Mouse (Mus musculus): ENCODE results near the gene Xirp2. TPM values are rescaled to one million over a fixed set of nuclear protein-coding genes. Genes with fewer than 3 reads are reported as not detected.

Xirp2 gene
- polyA plus RNA-seq, 1 experiment = not detected

DNA sequence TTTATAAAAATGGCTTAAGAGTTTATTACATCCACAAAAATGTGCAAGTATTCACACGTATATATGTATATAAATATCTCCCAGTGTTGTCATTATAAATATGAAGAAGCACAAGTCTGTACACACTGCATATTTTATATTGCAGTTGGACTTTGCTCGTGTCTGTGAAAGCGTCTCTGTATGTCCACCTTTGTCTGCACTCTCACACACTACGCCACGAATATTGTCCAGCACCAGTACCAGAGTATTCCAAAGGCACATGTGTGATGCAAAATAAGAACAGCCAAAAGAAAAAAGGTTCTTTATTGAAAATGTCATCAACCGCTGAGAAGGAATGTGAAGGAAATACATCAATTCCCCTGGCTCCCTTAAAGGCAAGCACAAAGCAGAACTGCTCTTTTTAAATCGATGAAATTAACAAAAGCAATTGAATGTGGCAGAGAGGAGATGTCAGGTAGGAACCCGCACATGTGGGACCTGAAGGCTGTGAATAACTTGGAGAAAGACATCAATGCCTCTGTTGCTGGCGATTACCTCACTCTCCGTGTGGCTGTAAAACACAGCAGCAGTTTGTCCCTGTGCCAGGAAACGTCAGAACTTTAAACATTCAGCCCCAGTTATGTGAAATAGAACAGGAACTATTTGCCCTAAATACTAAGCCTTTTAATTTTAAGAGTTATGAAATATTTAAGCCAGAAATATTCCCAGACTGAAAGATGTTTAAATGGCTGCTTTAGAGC is 96.3 kb downstream of the Xirp2 start:
- WGBS = 36% methylated on average over 11 of the region's 11 CpGs
- no peak for DNase-seq (ENCODE audit: low read depth, low spot score)

DNA sequence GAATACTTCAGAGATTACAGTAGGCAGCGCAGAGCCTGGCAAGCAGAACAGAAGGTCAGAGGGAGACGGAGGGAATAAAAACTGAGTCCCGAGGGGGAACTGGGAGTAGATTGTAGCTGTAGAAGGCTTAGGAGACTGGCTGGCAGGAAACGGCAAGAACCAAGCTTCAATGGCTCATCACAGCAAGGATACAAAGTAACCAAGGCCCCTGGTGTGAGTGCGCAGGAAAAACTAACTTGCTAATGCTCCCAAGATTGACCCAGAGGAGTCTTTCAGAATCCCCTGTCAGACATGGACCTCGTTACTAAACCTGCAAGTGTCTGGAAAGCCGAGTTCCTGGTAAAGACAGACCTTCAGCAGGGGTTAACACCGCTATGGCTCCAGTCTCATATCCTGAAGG is 98.6 kb downstream of the Xirp2 start:
- DNase-seq (ENCODE audit: low read depth, low spot score) = no peak
- 73% methylated on average over 8 of the region's 8 CpGs for WGBS

DNA sequence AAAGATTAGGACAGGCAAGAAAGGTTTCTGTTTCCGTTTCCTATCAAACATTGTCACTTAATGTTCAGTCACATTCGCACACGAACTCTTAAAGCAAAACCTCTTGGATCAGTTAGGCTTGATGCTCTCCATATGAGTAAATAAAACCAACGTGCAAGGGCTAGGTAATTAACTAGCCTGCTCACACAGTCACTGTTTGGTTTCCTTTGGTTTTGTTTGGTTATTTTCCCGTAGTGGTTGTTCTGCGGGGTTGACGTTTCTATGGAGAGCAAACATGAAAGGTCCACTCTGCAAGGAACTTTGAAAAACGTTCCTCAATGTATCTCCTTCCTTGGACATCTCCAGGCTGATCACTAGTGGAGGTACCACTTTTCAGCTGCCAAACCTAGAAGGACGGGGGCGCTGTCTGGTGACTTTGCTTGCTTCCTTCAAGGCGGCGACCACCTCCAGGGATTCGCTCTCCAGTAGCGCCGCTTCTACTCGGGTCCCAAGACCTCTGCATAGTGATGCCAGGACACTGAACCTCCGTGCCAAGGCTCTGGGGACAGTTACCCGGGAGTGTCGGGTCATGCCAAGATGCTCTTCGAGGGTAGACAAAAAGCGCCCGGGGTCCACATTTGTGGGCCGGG is 119.2 kb downstream of the Xirp2 start:
- no peak for DNase-seq (ENCODE audit: low read depth, low spot score)
- 3% methylated on average over 23 of the region's 23 CpGs for WGBS

DNA sequence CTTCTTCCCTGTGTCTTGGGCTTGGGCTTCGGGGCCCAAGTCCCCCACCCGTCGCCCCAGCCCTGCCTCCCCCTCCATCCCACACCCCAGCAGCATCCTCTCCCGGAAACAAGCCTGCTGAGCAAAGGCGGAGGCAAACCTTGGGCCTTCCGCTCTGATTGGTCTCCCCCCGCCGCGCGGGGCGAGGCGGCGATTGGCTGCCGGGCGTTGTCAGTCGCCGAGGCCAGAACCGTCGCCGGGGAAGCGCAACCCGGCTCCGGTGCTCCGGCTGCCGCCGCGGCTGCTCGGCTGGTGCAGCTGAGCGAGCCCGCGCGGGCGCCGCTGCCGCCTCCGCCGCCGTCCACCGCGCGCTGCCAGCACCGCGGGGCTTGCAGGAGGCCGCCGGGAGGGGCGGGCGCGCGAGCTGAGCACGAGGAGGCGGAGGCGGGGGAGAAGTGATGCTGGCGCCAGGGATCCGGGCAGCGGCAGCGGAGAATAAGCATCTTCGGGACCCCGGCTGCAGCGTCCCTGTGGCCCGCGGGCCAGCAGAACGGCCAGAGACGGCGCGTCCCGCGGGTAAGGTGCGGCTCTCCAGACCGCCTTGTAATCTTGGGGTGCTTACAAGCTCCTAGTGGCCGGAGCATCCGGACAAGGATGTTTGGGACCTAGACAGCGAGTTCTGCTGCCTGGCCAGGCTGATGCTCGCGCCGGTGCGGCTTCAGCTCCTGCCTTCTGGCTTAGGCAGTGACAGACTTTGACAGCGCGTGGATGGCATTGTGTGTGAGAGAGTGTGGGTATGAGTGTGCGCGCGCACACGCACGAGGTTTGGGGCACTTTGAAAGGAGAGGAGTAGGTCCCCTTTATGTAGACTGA is 119.9 kb downstream of the Xirp2 start, which contains the start of gene B3galt1:
B3galt1 (plus strand) TSS at position 392 of the 852 bp plus-strand sequence.
- 3% methylated on average over 83 of the region's 83 CpGs for WGBS
- no peak for DNase-seq (ENCODE audit: low read depth, low spot score)

DNA sequence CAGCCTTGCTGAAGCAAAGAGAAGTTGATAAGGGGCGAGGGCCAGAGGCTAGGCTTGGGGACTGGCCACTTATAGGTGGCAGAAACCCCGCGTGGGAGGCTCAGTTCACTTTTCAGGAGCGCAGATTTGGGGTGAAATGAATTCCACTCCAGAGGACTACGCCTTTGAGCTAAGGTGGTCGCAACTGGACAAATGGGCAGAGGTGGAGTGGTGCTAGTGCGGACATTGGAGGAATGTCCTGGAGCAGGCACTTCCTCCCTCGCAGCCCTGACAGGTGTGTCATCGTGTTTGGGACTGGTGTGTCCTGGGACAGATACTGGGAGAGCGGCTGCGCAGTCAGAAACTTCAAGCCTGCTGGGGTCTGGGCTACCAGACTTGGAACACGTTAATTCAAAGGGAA is 120.8 kb downstream of the Xirp2 start:
- 8% methylated on average over 12 of the region's 12 CpGs for WGBS
- no peak for DNase-seq (ENCODE audit: low read depth, low spot score)

DNA sequence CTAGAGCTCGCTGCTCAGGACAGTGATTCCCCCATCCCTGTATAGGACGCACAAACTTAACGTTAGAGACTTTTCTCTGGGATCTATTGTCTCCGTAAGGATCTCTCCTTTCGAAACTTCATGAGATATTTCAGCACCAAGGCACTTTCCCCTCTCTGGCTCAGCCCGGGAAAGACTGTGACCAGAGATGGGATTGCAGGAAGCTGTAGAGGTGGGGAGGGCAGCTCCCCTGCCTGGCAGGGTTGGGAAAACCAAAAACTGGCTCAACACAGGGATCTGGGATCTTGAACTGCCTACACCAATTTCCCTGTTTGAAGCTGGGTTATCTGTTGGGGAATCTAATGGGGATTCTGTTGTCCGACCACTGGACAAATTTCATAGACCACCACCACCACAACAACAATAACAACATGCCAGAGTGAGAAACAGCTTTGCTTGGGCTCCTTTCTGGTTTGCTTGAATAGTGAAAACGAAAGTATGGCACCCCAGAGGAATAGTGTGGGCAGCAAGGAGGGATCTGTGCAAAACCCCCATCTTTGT is 121.4 kb downstream of the Xirp2 start:
- WGBS = 13% methylated on average over 8 of the region's 8 CpGs
- DNase-seq (ENCODE audit: low read depth, low spot score) = no peak

Other genes starting within 250 kb of the Xirp2 start
- gene Gm21830, start 32.3 kb upstream of the Xirp2 start, polyA plus RNA-seq (2012; rRNA removed) = not detected in 2 replicates
- gene Gm26727, start 12.8 kb upstream of the Xirp2 start, polyA plus RNA-seq (2012; rRNA removed) = not detected in 2 replicates
- gene B3galt1, start 119.9 kb downstream of the Xirp2 start, polyA plus RNA-seq (2012; rRNA removed) = 0.12 and 0.22 TPM in 2 replicates